Mouse (Mus musculus): Measurements from ENCODE around the gene Ppp2r5b. TPM values are rescaled to one million over a fixed set of nuclear protein-coding genes. Genes with fewer than 3 reads are reported as not detected.
A peak's percentile ranks its signal among the peaks of the same experiment; 100 is the strongest.

Ppp2r5b gene
- polyA plus RNA-seq, 1 experiment from 2014 or later = 22.2 TPM

DNA sequence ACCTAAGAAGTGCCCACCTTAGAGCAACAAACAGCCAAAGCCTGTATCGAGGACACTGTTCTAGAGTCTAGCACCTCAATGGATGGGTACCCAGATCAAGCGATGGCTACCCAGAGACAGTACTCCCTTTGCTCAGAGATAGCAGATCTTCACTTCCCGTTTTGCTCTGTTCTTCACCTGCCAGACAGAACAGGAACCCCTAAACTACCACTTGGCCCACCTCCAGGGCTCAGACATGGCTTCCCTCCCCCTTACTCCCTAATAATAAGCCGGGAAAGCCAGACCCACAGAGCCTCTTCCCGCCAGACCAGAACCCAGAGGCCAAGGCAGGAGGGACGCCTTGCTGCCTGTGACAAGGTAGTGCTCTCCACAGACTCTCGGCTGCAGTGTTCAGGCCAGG lies 1.2 kb upstream of the Ppp2r5b start:
- H3K27ac ChIP-seq (ENCODE audit: low read depth, low read length) = no peak overlapping the region

DNA sequence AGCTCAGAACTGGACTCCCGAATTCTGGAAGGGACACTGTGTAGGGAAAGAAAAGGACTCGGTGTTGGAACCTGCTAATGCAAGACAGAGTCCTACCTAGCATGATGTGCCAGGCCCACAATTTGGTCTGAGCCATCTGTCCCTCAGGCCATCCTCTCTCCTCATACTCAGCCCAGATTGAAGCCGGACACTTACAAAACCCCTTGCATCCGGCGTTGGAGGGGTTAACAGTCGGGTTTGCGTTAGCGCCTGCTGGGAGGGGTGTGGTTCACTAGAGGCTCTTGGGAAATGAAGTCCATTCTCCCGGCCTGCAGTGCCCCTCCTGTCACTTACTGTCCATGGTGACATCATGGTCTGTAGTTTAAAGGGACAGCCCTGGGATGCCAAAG lies 375 bp upstream of the Ppp2r5b start:
- H3K4me3 ChIP-seq (ENCODE audit: low read depth, low read length) = peak overlapping the region; percentile 88
- H3K4me1 ChIP-seq (ENCODE audit: control insufficient read depth, insufficient read depth, low read length) = peaks cover 18% of the 10 kb centered on the region
- H3K9ac ChIP-seq (ENCODE audit: low read depth, low read length) = peak overlapping the region; percentile 93
- peak overlapping the region; percentile 93 for H3K4me2 ChIP-seq
- peak; percentile 91 for ATAC-seq (replicated peaks; ENCODE audit: insufficient number of reproducible peaks, low FRiP score, low TSS enrichment)
- H3K9me3 ChIP-seq (replicated peaks; ENCODE audit: control insufficient read depth, low read length) = no peaks in the 10 kb centered on the region
- H3K36me3 ChIP-seq (ENCODE audit: control insufficient read depth, insufficient read depth, low read length) = no peaks in the 10 kb centered on the region
- H3K27me3 ChIP-seq (ENCODE audit: control insufficient read depth, insufficient read depth, low read length) = no peaks in the 10 kb centered on the region
- peak overlapping the region; percentile 97 for H3K27ac ChIP-seq (ENCODE audit: low read depth, low read length)
- 0% methylated on average over 9 of the region's 9 CpGs for WGBS (ENCODE audit: insufficient replicate concordance)

More for the DNA sequence above, 1.2 kb upstream of the Ppp2r5b start:
- peaks cover 18% of the 10 kb centered on the region for H3K4me1 ChIP-seq (ENCODE audit: control insufficient read depth, insufficient read depth, low read length)
- no peaks in the 10 kb centered on the region for H3K9me3 ChIP-seq (replicated peaks; ENCODE audit: control insufficient read depth, low read length)
- no peak for ATAC-seq (replicated peaks; ENCODE audit: insufficient number of reproducible peaks, low FRiP score, low TSS enrichment)
- no peaks in the 10 kb centered on the region for H3K36me3 ChIP-seq (ENCODE audit: control insufficient read depth, insufficient read depth, low read length)
- H3K4me2 ChIP-seq = no peak overlapping the region
- whole genome bisulfite sequencing (ENCODE audit: insufficient replicate concordance) = 76% methylated on average over 7 of the region's 7 CpGs
- H3K27me3 ChIP-seq (ENCODE audit: control insufficient read depth, insufficient read depth, low read length) = no peaks in the 10 kb centered on the region
- no peak overlapping the region for H3K9ac ChIP-seq (ENCODE audit: low read depth, low read length)
- H3K4me3 ChIP-seq (ENCODE audit: low read depth, low read length) = no peak overlapping the region

DNA sequence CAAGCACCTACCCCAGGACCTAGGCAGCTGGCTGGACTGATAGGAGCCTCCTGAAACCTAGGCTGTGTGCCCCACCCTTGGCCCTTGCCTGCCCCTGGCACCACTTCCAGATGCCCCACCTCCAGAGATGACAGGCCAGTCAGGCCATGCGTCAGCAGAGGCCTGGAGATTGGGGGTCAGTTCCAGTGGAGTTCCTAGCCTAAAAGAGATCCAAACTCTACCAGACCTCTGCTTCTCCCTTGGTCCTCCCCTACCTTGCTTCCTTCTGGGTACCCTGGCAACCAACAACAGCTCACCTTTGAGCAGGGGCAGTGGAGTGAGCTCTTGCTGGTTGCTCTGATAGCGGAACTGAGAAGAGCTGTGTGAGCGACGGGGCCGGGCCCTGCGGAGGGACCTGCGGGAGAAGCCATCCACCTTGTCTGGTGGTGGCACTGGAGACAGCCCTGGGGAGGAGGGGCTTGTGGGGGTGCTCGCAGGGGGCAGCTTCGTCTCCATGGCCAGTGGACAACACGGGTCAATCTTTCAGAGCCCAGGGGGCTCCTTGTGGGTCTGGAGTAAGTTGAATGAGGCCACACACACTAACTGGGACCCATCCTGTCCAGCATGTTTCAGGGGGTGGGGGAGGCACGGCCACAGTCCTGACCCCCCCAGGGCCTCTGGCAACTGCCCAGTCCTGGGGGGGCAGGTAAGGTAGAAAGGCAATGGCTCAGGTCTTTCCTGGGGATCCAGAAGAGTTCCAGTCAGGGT lies 1.2 kb downstream of the Ppp2r5b start:
- peaks cover 18% of the 10 kb centered on the region for H3K4me1 ChIP-seq (ENCODE audit: control insufficient read depth, insufficient read depth, low read length)
- 0 out of 2 replicates have a peak overlapping the region, but pooled peaks have one; percentile 24 for H3K27ac ChIP-seq (ENCODE audit: low read depth, low read length)
- no peaks in the 10 kb centered on the region for H3K9me3 ChIP-seq (replicated peaks; ENCODE audit: control insufficient read depth, low read length)
- H3K9ac ChIP-seq (ENCODE audit: low read depth, low read length) = no peak overlapping the region
- no peaks in the 10 kb centered on the region for H3K27me3 ChIP-seq (ENCODE audit: control insufficient read depth, insufficient read depth, low read length)
- peak overlapping the region; percentile 88 for H3K4me3 ChIP-seq (ENCODE audit: low read depth, low read length)
- ATAC-seq (replicated peaks; ENCODE audit: insufficient number of reproducible peaks, low FRiP score, low TSS enrichment) = no peak
- no peaks in the 10 kb centered on the region for H3K36me3 ChIP-seq (ENCODE audit: control insufficient read depth, insufficient read depth, low read length)
- H3K4me2 ChIP-seq = peak overlapping the region; percentile 93
- 60% methylated on average over 11 of the region's 11 CpGs for WGBS (ENCODE audit: insufficient replicate concordance)

DNA sequence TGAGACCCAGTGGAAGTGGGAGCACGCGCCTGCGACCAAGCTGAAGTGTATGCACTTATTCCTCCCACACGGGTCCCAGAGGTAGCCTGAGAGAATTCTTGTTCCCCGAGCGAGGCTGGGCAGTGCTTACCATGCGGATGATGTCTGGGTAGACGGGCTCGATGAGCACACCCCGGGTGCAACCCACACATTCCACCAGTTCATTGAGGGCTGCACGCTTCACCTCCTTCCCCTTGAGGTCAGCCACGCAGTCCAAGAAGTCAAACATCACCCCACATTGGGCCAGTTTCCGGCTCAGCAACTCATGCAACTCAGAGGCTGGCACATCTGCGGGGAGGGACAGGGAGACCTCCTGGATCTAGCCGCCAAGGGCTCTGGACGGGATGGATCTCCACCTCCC lies 2.0 kb downstream of the Ppp2r5b start:
- no peak overlapping the region for H3K4me2 ChIP-seq
- H3K4me3 ChIP-seq (ENCODE audit: low read depth, low read length) = no peak overlapping the region
- no peak for ATAC-seq (replicated peaks; ENCODE audit: insufficient number of reproducible peaks, low FRiP score, low TSS enrichment)
- H3K4me1 ChIP-seq (ENCODE audit: control insufficient read depth, insufficient read depth, low read length) = peaks cover 18% of the 10 kb centered on the region
- WGBS (ENCODE audit: insufficient replicate concordance) = 82% methylated on average over 16 of the region's 16 CpGs
- no peaks in the 10 kb centered on the region for H3K9me3 ChIP-seq (replicated peaks; ENCODE audit: control insufficient read depth, low read length)
- H3K36me3 ChIP-seq (ENCODE audit: control insufficient read depth, insufficient read depth, low read length) = peaks cover under 1% of the 10 kb centered on the region; the same call in 1 of the 2 replicates
- 0 out of 2 replicates have a peak overlapping the region, but pooled peaks have one; percentile 24 for H3K27ac ChIP-seq (ENCODE audit: low read depth, low read length)
- no peak overlapping the region for H3K9ac ChIP-seq (ENCODE audit: low read depth, low read length)
- no peaks in the 10 kb centered on the region for H3K27me3 ChIP-seq (ENCODE audit: control insufficient read depth, insufficient read depth, low read length)

DNA sequence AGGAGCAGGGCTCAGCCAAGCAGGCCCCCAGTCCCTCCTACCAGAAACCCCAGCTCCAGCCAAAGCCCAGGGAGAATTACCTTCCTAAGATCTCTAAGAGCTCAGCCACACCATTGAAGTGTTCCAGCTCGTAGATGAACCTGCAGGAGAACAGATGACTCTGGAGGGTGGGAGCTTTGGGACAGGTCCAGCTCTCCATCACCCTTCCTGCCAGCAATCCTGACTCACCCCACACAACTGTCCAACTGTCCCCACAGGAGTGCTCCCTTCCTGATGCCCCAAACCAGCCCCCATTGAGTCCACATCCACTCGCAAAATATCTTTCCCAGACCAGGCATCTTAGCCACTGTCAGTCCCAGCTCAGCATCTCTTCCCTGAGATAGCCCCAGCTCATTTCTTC lies 4.6 kb downstream of the Ppp2r5b start:
- WGBS (ENCODE audit: insufficient replicate concordance) = 85% methylated on average over 2 of the region's 2 CpGs
- Histone ChIP-seq H3K4me1 (ENCODE audit: control insufficient read depth, insufficient read depth, low read length) (peaks cover 14% of the 10 kb centered on the region), H3K4me2 (no peak overlapping the region), H3K27ac (ENCODE audit: low read depth, low read length) (no peak overlapping the region), H3K9ac (ENCODE audit: low read depth, low read length) (no peak overlapping the region), H3K4me3 (ENCODE audit: low read depth, low read length) (no peak overlapping the region), H3K27me3 (ENCODE audit: control insufficient read depth, insufficient read depth, low read length) (no peaks in the 10 kb centered on the region), H3K36me3 (ENCODE audit: control insufficient read depth, insufficient read depth, low read length) (peaks cover 12% of the 10 kb centered on the region), H3K9me3 (replicated peaks; ENCODE audit: control insufficient read depth, low read length) (no peaks in the 10 kb centered on the region)
- ATAC-seq (replicated peaks; ENCODE audit: insufficient number of reproducible peaks, low FRiP score, low TSS enrichment) = no peak

DNA sequence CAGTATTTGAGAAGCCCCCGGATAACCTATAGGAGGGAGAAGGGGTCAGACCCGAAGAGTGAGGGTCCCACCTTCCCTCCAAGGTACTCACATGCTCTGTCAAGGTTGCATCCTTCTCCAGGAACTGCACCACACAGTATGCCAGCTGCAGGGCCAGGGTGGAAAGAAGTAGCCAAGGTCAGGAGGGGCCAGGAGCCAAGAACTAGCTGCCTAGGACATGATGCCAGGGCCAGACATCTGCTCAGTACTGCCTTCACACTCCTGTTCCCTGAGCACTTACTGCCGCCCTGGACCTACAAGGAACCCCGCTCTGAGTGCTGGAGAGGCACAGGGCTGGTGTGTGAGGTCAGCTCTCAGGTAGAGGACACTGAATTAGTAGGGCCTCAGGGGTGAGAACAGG lies 5.3 kb downstream of the Ppp2r5b start:
- ATAC-seq (replicated peaks; ENCODE audit: insufficient number of reproducible peaks, low FRiP score, low TSS enrichment) = no peak
- no peak overlapping the region for H3K27ac ChIP-seq (ENCODE audit: low read depth, low read length)
- H3K4me3 ChIP-seq (ENCODE audit: low read depth, low read length) = no peak overlapping the region
- H3K9ac ChIP-seq (ENCODE audit: low read depth, low read length) = no peak overlapping the region
- peaks cover 12% of the 10 kb centered on the region for H3K36me3 ChIP-seq (ENCODE audit: control insufficient read depth, insufficient read depth, low read length)
- 83% methylated on average over 4 of the region's 4 CpGs for WGBS (ENCODE audit: insufficient replicate concordance)
- peaks cover 14% of the 10 kb centered on the region for H3K4me1 ChIP-seq (ENCODE audit: control insufficient read depth, insufficient read depth, low read length)
- H3K27me3 ChIP-seq (ENCODE audit: control insufficient read depth, insufficient read depth, low read length) = no peaks in the 10 kb centered on the region
- H3K4me2 ChIP-seq = no peak overlapping the region
- no peaks in the 10 kb centered on the region for H3K9me3 ChIP-seq (replicated peaks; ENCODE audit: control insufficient read depth, low read length)

DNA sequence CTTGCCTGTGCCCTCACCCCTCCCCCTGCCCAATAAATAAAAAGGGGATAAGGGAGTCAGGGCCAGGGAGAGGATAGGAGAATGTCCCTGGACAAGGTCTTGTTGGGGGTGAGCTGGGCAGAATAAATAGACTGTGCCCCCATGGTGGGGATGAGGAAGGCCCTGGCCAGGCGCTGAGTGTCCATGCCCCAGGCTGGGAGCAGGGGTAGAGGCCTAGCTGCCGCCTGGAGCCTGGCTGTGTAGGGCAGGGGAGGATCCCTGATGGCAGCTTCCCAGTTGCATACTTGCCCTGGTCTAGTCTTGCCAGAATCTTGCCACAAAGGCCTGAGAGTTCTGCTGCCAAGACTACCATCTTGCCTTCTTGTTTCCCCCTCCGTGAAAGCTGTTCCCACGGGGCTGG lies 7.8 kb downstream of the Ppp2r5b start:
- no peaks in the 10 kb centered on the region for H3K4me1 ChIP-seq (ENCODE audit: control insufficient read depth, insufficient read depth, low read length)
- H3K36me3 ChIP-seq (ENCODE audit: control insufficient read depth, insufficient read depth, low read length) = peaks cover 12% of the 10 kb centered on the region
- no peak overlapping the region for H3K4me3 ChIP-seq (ENCODE audit: low read depth, low read length)
- no peak overlapping the region for H3K27ac ChIP-seq (ENCODE audit: low read depth, low read length)
- H3K4me2 ChIP-seq = no peak overlapping the region
- H3K9me3 ChIP-seq (replicated peaks; ENCODE audit: control insufficient read depth, low read length) = no peaks in the 10 kb centered on the region
- H3K9ac ChIP-seq (ENCODE audit: low read depth, low read length) = no peak overlapping the region
- no peak for ATAC-seq (replicated peaks; ENCODE audit: insufficient number of reproducible peaks, low FRiP score, low TSS enrichment)
- no peaks in the 10 kb centered on the region for H3K27me3 ChIP-seq (ENCODE audit: control insufficient read depth, insufficient read depth, low read length)
- 93% methylated on average over 4 of the region's 4 CpGs for WGBS (ENCODE audit: insufficient replicate concordance)

DNA sequence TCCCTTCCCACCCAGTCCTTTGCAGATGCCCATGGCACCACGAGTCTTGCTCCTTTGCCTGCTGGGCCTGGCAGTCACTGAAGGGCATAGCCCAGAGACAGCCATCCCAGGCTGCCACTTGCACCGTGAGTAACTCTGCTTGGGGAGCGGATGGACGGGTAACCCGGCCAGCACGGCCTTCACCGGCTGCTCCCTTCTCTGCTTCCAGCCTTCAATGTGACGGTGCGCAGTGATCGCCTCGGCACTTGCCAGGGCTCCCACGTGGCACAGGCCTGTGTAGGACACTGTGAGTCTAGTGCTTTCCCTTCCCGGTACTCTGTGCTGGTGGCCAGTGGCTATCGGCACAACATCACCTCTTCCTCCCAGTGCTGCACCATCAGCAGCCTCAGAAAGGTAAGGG lies 8.9 kb downstream of the Ppp2r5b start:
- Histone ChIP-seq H3K9ac (ENCODE audit: low read depth, low read length) (no peak overlapping the region), H3K27ac (ENCODE audit: low read depth, low read length) (no peak overlapping the region), H3K27me3 (ENCODE audit: control insufficient read depth, insufficient read depth, low read length) (no peaks in the 10 kb centered on the region; the same call in 1 of the 2 replicates), H3K4me1 (ENCODE audit: control insufficient read depth, insufficient read depth, low read length) (no peaks in the 10 kb centered on the region), H3K4me2 (no peak overlapping the region), H3K9me3 (replicated peaks; ENCODE audit: control insufficient read depth, low read length) (no peaks in the 10 kb centered on the region), H3K4me3 (ENCODE audit: low read depth, low read length) (no peak overlapping the region), H3K36me3 (ENCODE audit: control insufficient read depth, insufficient read depth, low read length) (peaks cover 12% of the 10 kb centered on the region)
- 82% methylated on average over 14 of the region's 14 CpGs for WGBS (ENCODE audit: insufficient replicate concordance)
- ATAC-seq (replicated peaks; ENCODE audit: insufficient number of reproducible peaks, low FRiP score, low TSS enrichment) = no peak

DNA sequence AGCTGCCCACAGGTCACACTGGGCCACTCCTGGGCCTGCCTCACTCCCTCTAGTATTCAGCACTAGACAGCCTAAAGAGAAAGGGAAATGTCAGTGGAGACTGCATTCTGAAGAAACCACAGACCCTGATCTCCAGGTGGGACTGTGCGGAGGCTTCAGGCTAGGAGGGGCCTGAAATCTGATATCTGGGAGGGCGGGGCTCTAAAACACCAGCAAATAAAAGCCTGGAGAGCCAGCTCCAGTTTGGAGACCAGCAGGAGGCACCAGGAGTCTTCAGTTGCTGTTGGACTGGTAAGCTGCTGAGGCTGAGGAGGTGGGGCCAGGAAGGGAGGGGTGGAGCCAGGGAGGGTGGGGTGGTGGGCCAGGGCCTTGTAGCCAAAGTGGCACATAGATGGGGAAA lies 9.5 kb downstream of the Ppp2r5b start, which contains the start of gene Gpha2:
Gene Gpha2 (plus strand): TSS at position 246 of the 400 bp plus-strand sequence.
- WGBS (ENCODE audit: insufficient replicate concordance) = 15% methylated on average over 2 of the region's 2 CpGs
- Histone ChIP-seq H3K27me3 (ENCODE audit: control insufficient read depth, insufficient read depth, low read length) (no peaks in the 10 kb centered on the region; the same call in 1 of the 2 replicates), H3K4me3 (ENCODE audit: low read depth, low read length) (no peak within 1 kb of the TSS), H3K27ac (ENCODE audit: low read depth, low read length) (no peak within 1 kb of the TSS), H3K9ac (ENCODE audit: low read depth, low read length) (no peak within 1 kb of the TSS), H3K4me1 (ENCODE audit: control insufficient read depth, insufficient read depth, low read length) (no peaks in the 10 kb centered on the region), H3K4me2 (no peak within 1 kb of the TSS), H3K36me3 (ENCODE audit: control insufficient read depth, insufficient read depth, low read length) (peaks cover 12% of the 10 kb centered on the region), H3K9me3 (replicated peaks; ENCODE audit: control insufficient read depth, low read length) (no peaks in the 10 kb centered on the region)
- ATAC-seq (replicated peaks; ENCODE audit: insufficient number of reproducible peaks, low FRiP score, low TSS enrichment) = no peak
